Mouse (Mus musculus) embryonic facial prominence, embryonic 12.5 days (tissue): ENCODE results near the gene Atxn7l1. TPM values are rescaled to one million over a fixed set of nuclear protein-coding genes. Genes with fewer than 3 reads are reported as not detected.

Experiments used
- ATAC-seq: fragments of 200-750 bp; cut with Nextera tagmentation; 2 replicates; pipeline ENCODE4 v1.8.0; 2017; ENCODE audit not compliant: insufficient number of reproducible peaks, insufficient read depth, low FRiP score, low TSS enrichment
- H3K27ac ChIP-seq: fragments of 300-500 bp; sonication (generic); 2 replicates; pipeline ENCODE4 v1.5.1; 2016; ENCODE audit warnings: mild to moderate bottlenecking
- H3K27me3 ChIP-seq: fragments of 300-500 bp; sonication (generic); 2 replicates; pipeline ENCODE4 v1.6.1; 2016; ENCODE audit warnings: mild to moderate bottlenecking, moderate library complexity
- H3K36me3 ChIP-seq: fragments of 300-500 bp; sonication (generic); 2 replicates; pipeline ENCODE4 v1.6.1; 2016; ENCODE audit warnings: mild to moderate bottlenecking
- H3K4me1 ChIP-seq: fragments of 300-500 bp; sonication (generic); 2 replicates; pipeline ENCODE4 v1.6.1; 2016
- H3K4me2 ChIP-seq: fragments of 300-500 bp; sonication (generic); replicated peaks from 2 replicates; pipeline ENCODE4 v1.6.1; 2016; ENCODE audit warnings: mild to moderate bottlenecking, moderate library complexity
- H3K4me3 ChIP-seq: fragments of 300-500 bp; sonication (generic); 2 replicates; pipeline ENCODE4 v1.5.1; 2016; ENCODE audit warnings: mild to moderate bottlenecking
- H3K9ac ChIP-seq: fragments of 300-500 bp; sonication (generic); 2 replicates; pipeline ENCODE4 v1.6.1; 2016; ENCODE audit warnings: mild to moderate bottlenecking, moderate library complexity
- H3K9me3 ChIP-seq: fragments of 300-500 bp; sonication (generic); 2 replicates; pipeline ENCODE4 v1.6.1; 2016; ENCODE audit warnings: mild to moderate bottlenecking, moderate library complexity
- WGBS: fragments of 180-500 bp; shearing (Covaris S2); methylation state at CpG from one replicate; pipeline ENCODE4 v1.1.7; 2016; 5-methylcytosine and 5-hydroxymethylcytosine counted together
- polyA plus RNA-seq: library from polyadenylated mRNA; unstranded; fragments of >200 nt; fragmentation: Nextera tagmentation; extraction: Ambion mirVana; gene quantifications from 2 replicates; pipeline ENCODE4 v1.2.1, GENCODE M21; 2016

Atxn7l1 gene
- 10.9 and 13.9 TPM in 2 replicates for polyA plus RNA-seq

GRCm38 (mm10) chr12:33147497-33148267 lies at the start of gene Atxn7l1:
Atxn7l1 (plus strand) TSS chr12:33147693.
- Histone ChIP-seq H3K4me1 (peaks cover 13% of the 10 kb centered on the region), H3K4me3 (peak within 1 kb of the TSS; percentile 77), H3K27ac (peak within 1 kb of the TSS; percentile 65; the same call in 1 of the 2 replicates), H3K27me3 (0 out of 2 replicates have a peak, but pooled peaks cover 6% of the 10 kb centered on the region), H3K9me3 (no peaks in the 10 kb centered on the region), H3K4me2 (peak within 1 kb of the TSS; percentile 85), H3K36me3 (no peaks in the 10 kb centered on the region), H3K9ac (peak within 1 kb of the TSS; percentile 85)
- 1% methylated on average over 54 of the region's 54 CpGs for WGBS
- ATAC-seq = peak; percentile 92

GRCm38 (mm10) chr12:33101627-33102026 lies 45.9 kb upstream of the Atxn7l1 start:
- WGBS = 68% methylated on average over 8 of the region's 8 CpGs
- Histone ChIP-seq H3K9me3 (no peaks in the 10 kb centered on the region), H3K9ac (no peak overlapping the region), H3K27me3 (no peaks in the 10 kb centered on the region), H3K27ac (no peak overlapping the region), H3K4me1 (no peaks in the 10 kb centered on the region), H3K36me3 (no peaks in the 10 kb centered on the region), H3K4me2 (no peak overlapping the region), H3K4me3 (no peak overlapping the region)
- no peak for ATAC-seq

GRCm38 (mm10) chr12:33102342-33103115 lies 45.0 kb upstream of the Atxn7l1 start:
- Histone ChIP-seq H3K27ac (peak overlapping the region; percentile 36), H3K9me3 (no peaks in the 10 kb centered on the region), H3K4me1 (no peaks in the 10 kb centered on the region), H3K9ac (no peak overlapping the region), H3K27me3 (no peaks in the 10 kb centered on the region), H3K36me3 (no peaks in the 10 kb centered on the region), H3K4me2 (no peak overlapping the region), H3K4me3 (no peak overlapping the region)
- 53% methylated on average over 15 of the region's 15 CpGs for WGBS
- peak; percentile 36; the same call in 1 of the 2 replicates for ATAC-seq

- H3K4me3 ChIP-seq = no peak overlapping the region
- no peak overlapping the region for H3K4me2 ChIP-seq
Measured at GRCm38 (mm10) chr12:33105724-33106123, 41.8 kb upstream of the Atxn7l1 start.

DNA sequence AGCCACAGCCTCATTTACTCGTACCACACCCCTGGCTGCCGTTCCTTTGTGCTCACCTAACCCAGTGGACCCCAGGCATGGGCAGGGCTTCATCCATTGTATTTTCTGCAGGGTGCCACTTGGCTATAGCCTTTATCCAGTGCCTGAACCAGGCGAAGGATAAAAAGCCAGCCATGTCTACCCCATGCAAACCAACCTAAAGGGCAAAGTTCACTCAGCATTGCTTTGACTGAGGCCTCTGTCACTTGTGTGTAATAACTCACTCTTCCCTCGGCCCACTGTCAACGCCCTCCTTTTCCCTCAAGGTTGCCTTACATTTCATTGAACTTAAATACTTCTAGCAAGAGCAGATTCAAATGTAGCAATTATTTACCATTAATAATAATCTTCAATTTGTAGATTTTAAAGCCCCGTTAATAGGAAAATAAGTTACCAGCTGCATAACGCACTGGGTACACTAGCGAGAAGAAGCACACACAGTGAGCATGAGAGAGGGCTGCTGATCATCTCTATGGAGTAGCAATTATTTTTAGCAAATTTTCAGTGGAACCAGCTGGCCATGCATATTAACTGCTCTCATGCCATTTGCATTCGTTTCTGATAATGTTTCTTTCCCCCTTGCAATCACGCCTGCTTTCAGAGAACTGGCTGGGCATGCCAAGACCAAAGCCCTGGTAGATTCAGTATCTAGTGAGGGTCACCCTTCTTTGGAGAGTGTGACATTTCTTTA lies 40.9 kb upstream of the Atxn7l1 start:
- no peak for ATAC-seq
- WGBS = 81% methylated on average over 10 of the region's 10 CpGs

More at GRCm38 (mm10) chr12:33105724-33106123, 41.8 kb upstream of the Atxn7l1 start:
- ATAC-seq = no peak
- Histone ChIP-seq H3K9me3 (no peaks in the 10 kb centered on the region), H3K27ac (no peak overlapping the region), H3K4me1 (peaks cover 1% of the 10 kb centered on the region; the same call in 1 of the 2 replicates), H3K27me3 (no peaks in the 10 kb centered on the region), H3K36me3 (no peaks in the 10 kb centered on the region), H3K9ac (no peak overlapping the region)
- WGBS = 70% methylated on average over 4 of the region's 4 CpGs

DNA sequence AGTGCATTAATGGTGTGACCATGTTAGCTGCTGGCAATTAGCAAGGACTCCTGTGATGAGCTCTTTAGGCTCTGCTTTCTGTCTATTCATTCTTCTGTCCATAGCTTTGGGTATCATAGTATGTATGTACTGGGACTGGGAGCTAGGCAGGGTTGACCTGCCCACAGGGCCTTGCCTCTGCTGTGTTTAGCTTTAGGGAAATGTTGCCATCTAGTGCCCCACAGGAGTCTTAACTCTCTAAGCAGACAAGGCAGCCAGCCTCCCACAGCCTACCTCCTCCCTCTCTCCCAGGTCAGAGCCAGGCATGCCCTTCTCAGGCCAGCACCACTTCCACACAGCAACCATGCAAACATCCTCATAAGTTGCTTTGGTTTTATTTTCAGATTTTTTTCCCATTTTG lies 38.0 kb upstream of the Atxn7l1 start:
- peaks cover 20% of the 10 kb centered on the region for H3K4me1 ChIP-seq
- no peak overlapping the region for H3K9ac ChIP-seq
- no peaks in the 10 kb centered on the region for H3K27me3 ChIP-seq
- no peak overlapping the region for H3K27ac ChIP-seq
- ATAC-seq = no peak
- H3K36me3 ChIP-seq = no peaks in the 10 kb centered on the region
- no peaks in the 10 kb centered on the region for H3K9me3 ChIP-seq
- H3K4me2 ChIP-seq = no peak overlapping the region
- H3K4me3 ChIP-seq = no peak overlapping the region

More for the DNA sequence above, 40.9 kb upstream of the Atxn7l1 start:
- no peaks in the 10 kb centered on the region for H3K27me3 ChIP-seq
- no peak overlapping the region for H3K4me3 ChIP-seq
- H3K9me3 ChIP-seq = no peaks in the 10 kb centered on the region
- H3K4me1 ChIP-seq = peaks cover 9% of the 10 kb centered on the region
- no peak overlapping the region for H3K4me2 ChIP-seq
- H3K36me3 ChIP-seq = no peaks in the 10 kb centered on the region
- H3K27ac ChIP-seq = no peak overlapping the region
- no peak overlapping the region for H3K9ac ChIP-seq

- no peaks in the 10 kb centered on the region for H3K27me3 ChIP-seq
- H3K27ac ChIP-seq = peak overlapping the region; percentile 88
- H3K9me3 ChIP-seq = no peaks in the 10 kb centered on the region
- no peak overlapping the region for H3K9ac ChIP-seq
- peaks cover 20% of the 10 kb centered on the region for H3K4me1 ChIP-seq
- no peaks in the 10 kb centered on the region for H3K36me3 ChIP-seq
- no peak overlapping the region for H3K4me3 ChIP-seq
- 12% methylated on average over 14 of the region's 14 CpGs for WGBS
- peak; percentile 42; the same call in 1 of the 2 replicates for ATAC-seq
- H3K4me2 ChIP-seq = peak overlapping the region; percentile 22
Measured at GRCm38 (mm10) chr12:33110894-33111471, 36.5 kb upstream of the Atxn7l1 start.

GRCm38 (mm10) chr12:33118624-33119301 lies 28.7 kb upstream of the Atxn7l1 start:
- H3K27me3 ChIP-seq = no peaks in the 10 kb centered on the region
- H3K27ac ChIP-seq = no peak overlapping the region
- no peak overlapping the region for H3K4me3 ChIP-seq
- H3K36me3 ChIP-seq = no peaks in the 10 kb centered on the region
- ATAC-seq = no peak
- H3K9ac ChIP-seq = no peak overlapping the region
- no peaks in the 10 kb centered on the region for H3K9me3 ChIP-seq
- H3K4me1 ChIP-seq = no peaks in the 10 kb centered on the region
- H3K4me2 ChIP-seq = no peak overlapping the region
- WGBS = 35% methylated on average over 15 of the region's 15 CpGs

DNA sequence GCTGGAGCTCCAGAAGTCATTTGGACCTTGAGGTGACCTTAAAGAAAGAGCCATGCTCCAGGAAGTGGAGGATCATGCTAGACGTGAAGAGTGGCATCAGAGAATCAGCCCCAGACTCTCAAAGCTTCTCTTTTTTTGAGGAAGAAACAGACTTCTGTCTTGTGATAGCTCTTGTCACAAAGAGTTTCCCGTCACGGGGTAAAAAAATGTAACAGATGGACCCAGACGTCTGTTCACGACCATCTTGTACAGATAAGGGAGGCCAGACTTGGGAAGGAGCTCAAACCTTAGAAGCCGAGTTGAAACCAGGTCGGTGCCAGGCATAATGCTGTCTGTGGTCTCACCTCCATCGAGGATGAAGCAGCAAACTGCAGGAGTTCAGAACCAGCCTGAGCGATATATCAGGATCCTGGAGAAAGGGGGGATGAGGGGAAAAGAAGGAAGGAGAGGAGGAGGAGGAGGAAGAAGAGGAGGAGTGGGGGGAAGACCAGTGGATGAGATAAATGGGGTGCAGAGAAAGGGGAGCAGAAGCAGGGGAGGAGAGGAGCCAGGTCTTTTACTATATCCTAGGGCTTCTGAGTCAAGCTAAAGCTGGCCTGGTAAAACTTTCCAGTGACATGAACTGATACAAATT lies 21.8 kb upstream of the Atxn7l1 start:
- Histone ChIP-seq H3K36me3 (no peaks in the 10 kb centered on the region), H3K27me3 (no peaks in the 10 kb centered on the region), H3K4me1 (peaks cover 8% of the 10 kb centered on the region; the same call in 1 of the 2 replicates), H3K9ac (no peak overlapping the region), H3K4me3 (no peak overlapping the region), H3K4me2 (no peak overlapping the region), H3K9me3 (no peaks in the 10 kb centered on the region), H3K27ac (no peak overlapping the region)
- ATAC-seq = no peak
- 79% methylated on average over 9 of the region's 9 CpGs for WGBS

DNA sequence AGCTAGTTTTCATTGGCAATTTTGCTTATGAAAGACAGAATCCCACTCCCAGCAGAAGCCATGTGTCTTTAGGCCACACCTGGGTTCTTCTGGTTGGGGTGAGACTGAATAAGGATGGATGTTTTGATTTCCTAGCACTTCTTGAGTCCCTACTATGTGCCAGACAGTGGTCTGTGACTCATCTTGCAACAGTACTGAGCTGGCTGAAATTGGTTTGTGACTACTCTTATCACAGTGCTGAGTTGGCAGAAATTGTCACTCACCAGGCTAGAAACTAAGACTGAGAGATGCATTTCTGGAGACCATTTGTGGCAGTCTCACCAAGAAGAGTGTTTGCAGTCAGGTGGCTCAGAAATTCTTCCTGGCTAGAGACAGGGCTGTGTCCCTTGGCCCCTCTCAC lies 21.2 kb upstream of the Atxn7l1 start:
- Histone ChIP-seq H3K27ac (no peak overlapping the region), H3K36me3 (no peaks in the 10 kb centered on the region), H3K4me3 (no peak overlapping the region), H3K9me3 (no peaks in the 10 kb centered on the region), H3K4me1 (peaks cover 8% of the 10 kb centered on the region; the same call in 1 of the 2 replicates), H3K4me2 (no peak overlapping the region), H3K27me3 (no peaks in the 10 kb centered on the region), H3K9ac (no peak overlapping the region)
- no peak for ATAC-seq
